Mouse (Mus musculus) intestine, postnatal 0 days (tissue): Measurements from ENCODE around the gene Rab34. TPM values are rescaled to one million over a fixed set of nuclear protein-coding genes. Genes with fewer than 3 reads are reported as not detected.
A peak's percentile ranks its signal among the peaks of the same experiment; 100 is the strongest.

ENCODE experiments used
- ATAC-seq: fragments of 200-750 bp; cut with Nextera tagmentation; 2 replicates; pipeline ENCODE4 v1.8.0; 2017; ENCODE audit warnings: mild to moderate bottlenecking, moderate TSS enrichment, moderate library complexity
- H3K27ac ChIP-seq: fragments of 300-500 bp; sonication (generic); 2 replicates; pipeline ENCODE4 v1.5.1; 2014; ENCODE audit warnings: mild to moderate bottlenecking, low read depth, low read length, moderate library complexity
- H3K27me3 ChIP-seq: fragments of 300-500 bp; sonication (generic); replicated peaks from 2 replicates; pipeline ENCODE4 v1.6.1; 2014; ENCODE audit warnings: low read length, mixed read lengths; ENCODE audit not compliant: control insufficient read depth, insufficient read depth
- H3K36me3 ChIP-seq: fragments of 300-500 bp; sonication (generic); 2 replicates; pipeline ENCODE4 v1.6.1; 2014; ENCODE audit warnings: mild to moderate bottlenecking, moderate library complexity; ENCODE audit not compliant: control insufficient read depth, insufficient read depth
- H3K4me1 ChIP-seq: fragments of 300-500 bp; sonication (generic); replicated peaks from 2 replicates; pipeline ENCODE4 v1.6.1; 2014; ENCODE audit warnings: antibody characterized with exemption, low read length, mixed read lengths; ENCODE audit not compliant: control insufficient read depth, insufficient read depth
- H3K4me2 ChIP-seq: fragments of 300-500 bp; sonication (generic); replicated peaks from 2 replicates; pipeline ENCODE4 v1.6.1; 2014; ENCODE audit warnings: low read depth, mild to moderate bottlenecking, moderate library complexity
- H3K4me3 ChIP-seq: fragments of 300-500 bp; sonication (generic); 2 replicates; pipeline ENCODE4 v1.5.1; 2014; ENCODE audit warnings: low read depth, low read length
- H3K9ac ChIP-seq: fragments of 300-500 bp; sonication (generic); 2 replicates; pipeline ENCODE4 v1.6.1; 2014; ENCODE audit warnings: mild to moderate bottlenecking, low read depth, low read length
- H3K9me3 ChIP-seq: fragments of 300-500 bp; sonication (generic); 2 replicates; pipeline ENCODE4 v1.6.1; 2016; ENCODE audit warnings: mixed run types; ENCODE audit not compliant: control insufficient read depth
- CTCF ChIP-seq: sonication (generic); IDR thresholded peaks from 2 replicates; pipeline ENCODE4 v1.5.1; 2016; ENCODE audit warnings: low read depth, mild to moderate bottlenecking, control low read depth, antibody characterized with exemption, moderate library complexity
- WGBS: fragments of 180-500 bp; shearing (Covaris S2); extraction: QIAGEN DNeasy Blood & Tissue Kit; methylation state at CpG from one replicate; pipeline ENCODE4 v1.1.7; 2014; 5-methylcytosine and 5-hydroxymethylcytosine counted together
- polyA plus RNA-seq: library from polyadenylated mRNA; unstranded; fragments of >200 nt; fragmentation: Nextera tagmentation; extraction: Ambion mirVana; gene quantifications from 2 replicates; pipeline ENCODE4 v1.2.1, GENCODE M21; 2015

Rab34 gene
- polyA plus RNA-seq, 1 experiment from 2014 or later, result 33.9 TPM

GRCm38 (mm10) chr11:78152299-78153231, 35.7 kb upstream of the Rab34 start:
- H3K27me3 ChIP-seq, result no peaks in the 10 kb centered on the region
- no peaks in the 10 kb centered on the region for H3K4me1 ChIP-seq
- no peak for ATAC-seq
- H3K9me3 ChIP-seq, result no peaks in the 10 kb centered on the region
- peaks cover 40% of the 10 kb centered on the region for H3K36me3 ChIP-seq
- H3K27ac ChIP-seq, result peak overlapping the region; percentile 50; the same call in 1 of the 2 replicates
- H3K4me3 ChIP-seq, result no peak overlapping the region
- H3K9ac ChIP-seq, result no peak overlapping the region
- WGBS, result 60% methylated on average over 9 of the region's 9 CpGs
- no peak for TF ChIP-seq CTCF
- no peak overlapping the region for H3K4me2 ChIP-seq

GRCm38 (mm10) chr11:78153778-78154177, 34.5 kb upstream of the Rab34 start:
- H3K9ac ChIP-seq, result no peak overlapping the region
- peaks cover 47% of the 10 kb centered on the region for H3K36me3 ChIP-seq
- no peak for TF ChIP-seq CTCF
- no peaks in the 10 kb centered on the region for H3K4me1 ChIP-seq
- no peak for ATAC-seq
- H3K4me3 ChIP-seq, result no peak overlapping the region
- H3K27me3 ChIP-seq, result no peaks in the 10 kb centered on the region
- no peak overlapping the region for H3K27ac ChIP-seq
- H3K4me2 ChIP-seq, result no peak overlapping the region
- no peaks in the 10 kb centered on the region for H3K9me3 ChIP-seq
- WGBS, result 89% methylated on average over 13 of the region's 13 CpGs

GRCm38 (mm10) chr11:78155674-78156073, 32.6 kb upstream of the Rab34 start:
- no peak for ATAC-seq
- WGBS, result 82% methylated on average over 5 of the region's 5 CpGs
- peaks cover 52% of the 10 kb centered on the region for H3K36me3 ChIP-seq
- H3K27me3 ChIP-seq, result no peaks in the 10 kb centered on the region
- H3K9ac ChIP-seq, result no peak overlapping the region
- no peaks in the 10 kb centered on the region for H3K4me1 ChIP-seq
- H3K4me2 ChIP-seq, result no peak overlapping the region
- no peak overlapping the region for H3K27ac ChIP-seq
- H3K9me3 ChIP-seq, result no peaks in the 10 kb centered on the region
- H3K4me3 ChIP-seq, result no peak overlapping the region
- TF ChIP-seq CTCF, result no peak

GRCm38 (mm10) chr11:78156156-78156699, 32.0 kb upstream of the Rab34 start:
- H3K4me2 ChIP-seq, result no peak overlapping the region
- 80% methylated on average over 6 of the region's 6 CpGs for WGBS
- TF ChIP-seq CTCF, result no peak
- no peak overlapping the region for H3K4me3 ChIP-seq
- H3K4me1 ChIP-seq, result no peaks in the 10 kb centered on the region
- no peak overlapping the region for H3K27ac ChIP-seq
- no peaks in the 10 kb centered on the region for H3K9me3 ChIP-seq
- ATAC-seq, result no peak
- no peak overlapping the region for H3K9ac ChIP-seq
- no peaks in the 10 kb centered on the region for H3K27me3 ChIP-seq
- peaks cover 57% of the 10 kb centered on the region for H3K36me3 ChIP-seq

- no peak overlapping the region for H3K4me3 ChIP-seq
- peaks cover 64% of the 10 kb centered on the region for H3K36me3 ChIP-seq
- no peak overlapping the region for H3K27ac ChIP-seq
- TF ChIP-seq CTCF, result peak; percentile 99
- H3K27me3 ChIP-seq, result no peaks in the 10 kb centered on the region
- peak; percentile 55 for ATAC-seq
- H3K4me2 ChIP-seq, result no peak overlapping the region
- H3K9ac ChIP-seq, result no peak overlapping the region
- H3K4me1 ChIP-seq, result peaks cover 9% of the 10 kb centered on the region; the same call in 1 of the 2 replicates
- 22% methylated on average over 2 of the region's 2 CpGs for WGBS
- no peaks in the 10 kb centered on the region for H3K9me3 ChIP-seq
Measured at GRCm38 (mm10) chr11:78159096-78159495, 29.1 kb upstream of the Rab34 start.

- ATAC-seq, result no peak
- Histone ChIP-seq H3K36me3 (peaks cover 59% of the 10 kb centered on the region), H3K27me3 (no peaks in the 10 kb centered on the region), H3K4me3 (no peak overlapping the region), H3K4me1 (peaks cover 9% of the 10 kb centered on the region; the same call in 1 of the 2 replicates), H3K27ac (peak overlapping the region; percentile 35; the same call in 1 of the 2 replicates), H3K4me2 (no peak overlapping the region), H3K9ac (no peak overlapping the region), H3K9me3 (no peaks in the 10 kb centered on the region)
- TF ChIP-seq CTCF, result no peak
- 77% methylated on average over 7 of the region's 7 CpGs for WGBS
Measured at GRCm38 (mm10) chr11:78159557-78159956, 28.7 kb upstream of the Rab34 start.
